Mouse (Mus musculus): ENCODE measurements at regions not wholly inside any gene's neighbourhood (a gene's known extent, or its start where the extent isn't known, plus 50 kb on each side); places are given as distances from the start of the nearest gene placed in this dataset.

DNA sequence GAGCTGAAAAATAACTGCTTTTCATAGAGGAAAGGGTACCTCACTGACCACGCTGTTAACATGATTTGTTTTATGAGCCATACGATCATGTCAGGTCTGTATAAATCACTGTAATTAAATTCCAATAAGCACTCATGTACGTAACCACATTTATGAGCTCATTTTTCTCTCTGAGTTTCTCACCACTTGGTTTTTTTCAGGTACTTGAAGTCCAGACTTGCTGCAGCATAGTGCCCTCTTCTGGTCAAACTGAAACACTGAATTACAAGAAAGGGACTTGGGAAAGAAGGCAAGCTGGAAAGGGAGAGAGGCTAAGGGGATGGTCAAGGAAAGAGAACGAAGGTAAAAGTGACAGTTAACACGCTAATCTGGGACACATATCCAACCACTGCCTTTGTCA, 94.2 kb upstream of the Agr3 start:
- TF ChIP-seq CTCF (IDR thresholded peaks at IDR 0.05; ENCODE audit: extremely low read depth, insufficient read length, insufficient replicate concordance, low read depth, low read length) (no peak), POLR2A (IDR thresholded peaks at IDR 0.05; ENCODE audit: low read depth, low read length) (no peak)
